Mouse (Mus musculus) macrophage (primary cell): ENCODE data around the gene Neurl2. TPM values are rescaled to one million over a fixed set of nuclear protein-coding genes. Genes with fewer than 3 reads are reported as not detected.

Source experiments
- polyA plus RNA-seq: library from polyadenylated mRNA; stranded (reverse); fragments of 250-400 nt; gene quantifications from 3 replicates; pipeline ENCODE4 v1.2.4, GENCODE M21; 2018; ENCODE audit warnings: inconsistent platforms

Neurl2 gene
- polyA plus RNA-seq, 1 experiment from 2014 or later = 3.9 TPM

Other genes starting within 250 kb of the Neurl2 start
- not detected in 3 replicates for gene Wfdc6a, start 248.0 kb downstream of the Neurl2 start, polyA plus RNA-seq
- gene Eppin, start 239.9 kb downstream of the Neurl2 start, polyA plus RNA-seq = not detected in 3 replicates
- gene Wfdc6b, start 219.9 kb downstream of the Neurl2 start, polyA plus RNA-seq = not detected in 3 replicates
- gene Wfdc8, start 219.8 kb downstream of the Neurl2 start, polyA plus RNA-seq = not detected in 3 replicates
- gene Wfdc16, start 194.7 kb downstream of the Neurl2 start, polyA plus RNA-seq = not detected in 3 replicates
- gene Wfdc10, start 177.4 kb downstream of the Neurl2 start, polyA plus RNA-seq = not detected in 3 replicates
- not detected in 3 replicates for gene Wfdc9, start 176.9 kb downstream of the Neurl2 start, polyA plus RNA-seq
- not detected in 3 replicates for gene Wfdc11, start 159.4 kb downstream of the Neurl2 start, polyA plus RNA-seq
- gene Wfdc13, start 148.3 kb downstream of the Neurl2 start, polyA plus RNA-seq = not detected in 3 replicates
- not detected in 3 replicates for gene Spint4, start 135.0 kb downstream of the Neurl2 start, polyA plus RNA-seq
- not detected in 3 replicates for gene Spint5, start 118.2 kb downstream of the Neurl2 start, polyA plus RNA-seq
- not detected in 3 replicates for gene Wfdc3, start 87.5 kb downstream of the Neurl2 start, polyA plus RNA-seq
- 20.7 to 27.5 TPM (median 21.6 TPM) in 3 replicates for gene Dnttip1, start 87.5 kb downstream of the Neurl2 start, polyA plus RNA-seq
- gene Ube2c, start 63.6 kb downstream of the Neurl2 start, polyA plus RNA-seq = 1.7 to 21.7 TPM (median 12.8 TPM) in 3 replicates
- gene Tnnc2, start 53.5 kb downstream of the Neurl2 start, polyA plus RNA-seq = not detected in 3 replicates
- 7.1 to 8.5 TPM (median 7.3 TPM) in 3 replicates for gene Snx21, start 47.6 kb downstream of the Neurl2 start, polyA plus RNA-seq
- gene Acot8, start 28.6 kb downstream of the Neurl2 start, polyA plus RNA-seq = 9.7 to 17.7 TPM (median 17.1 TPM) in 3 replicates
- gene Zswim3, start 28.4 kb downstream of the Neurl2 start, polyA plus RNA-seq = 3.3 to 3.6 TPM (median 3.4 TPM) in 3 replicates
- gene Zswim1, start 10.8 kb downstream of the Neurl2 start, polyA plus RNA-seq = 4.8 to 5.4 TPM (median 5.2 TPM) in 3 replicates
- gene Spata25, start 4.9 kb downstream of the Neurl2 start, polyA plus RNA-seq = 0.80 TPM in 1 of 3 replicates, not detected in the others
- gene Ctsa, start 583 bp downstream of the Neurl2 start, polyA plus RNA-seq = 1,416 to 1,739 TPM (median 1,652 TPM) in 3 replicates
- gene Pltp, start 24.3 kb upstream of the Neurl2 start, polyA plus RNA-seq = 538 to 865 TPM (median 584 TPM) in 3 replicates
- 14.5 to 26.1 TPM (median 19.1 TPM) in 3 replicates for gene Pcif1, start 45.8 kb upstream of the Neurl2 start, polyA plus RNA-seq
- 6.8 to 9.1 TPM (median 7.0 TPM) in 3 replicates for gene Zfp335, start 78.3 kb upstream of the Neurl2 start, polyA plus RNA-seq
- gene Mmp9, start 107.3 kb upstream of the Neurl2 start, polyA plus RNA-seq = 0.22 to 2.2 TPM (median 0.77 TPM) in 3 replicates
- not detected in 3 replicates for gene Slc12a5, start 127.3 kb upstream of the Neurl2 start, polyA plus RNA-seq
- 20.5 to 27.6 TPM (median 25.1 TPM) in 3 replicates for gene Ncoa5, start 201.4 kb upstream of the Neurl2 start, polyA plus RNA-seq
- gene Cd40, start 222.2 kb upstream of the Neurl2 start, polyA plus RNA-seq = 6.5 to 14.8 TPM (median 7.5 TPM) in 3 replicates